Mouse (Mus musculus) heart, embryonic 15.5 days (tissue): ENCODE measurements around the gene Appl2. TPM values are rescaled to one million over a fixed set of nuclear protein-coding genes. Genes with fewer than 3 reads are reported as not detected.
A peak's percentile ranks its signal among the peaks of the same experiment; 100 is the strongest.

Source experiments
- ATAC-seq: fragments of 200-750 bp; cut with Nextera tagmentation; replicated peaks from 2 replicates; pipeline ENCODE4 v1.8.0; 2017; ENCODE audit warnings: low read depth, moderate TSS enrichment; ENCODE audit not compliant: insufficient number of reproducible peaks, insufficient read depth, low FRiP score
- H3K27ac ChIP-seq: fragments of 300-500 bp; sonication (generic); 2 replicates; pipeline ENCODE4 v1.5.1; 2015; ENCODE audit warnings: mild to moderate bottlenecking, inconsistent platforms
- H3K27me3 ChIP-seq: fragments of 300-500 bp; sonication (generic); 2 replicates; pipeline ENCODE4 v1.6.1; 2015; ENCODE audit warnings: inconsistent platforms
- H3K36me3 ChIP-seq: fragments of 300-500 bp; sonication (generic); 2 replicates; pipeline ENCODE4 v1.6.1; 2015; ENCODE audit warnings: mild to moderate bottlenecking, inconsistent platforms
- H3K4me1 ChIP-seq: fragments of 300-500 bp; sonication (generic); replicated peaks from 2 replicates; pipeline ENCODE4 v1.6.1; 2015; ENCODE audit warnings: inconsistent platforms
- H3K4me2 ChIP-seq: fragments of 300-500 bp; sonication (generic); 2 replicates; pipeline ENCODE4 v1.6.1; 2015; ENCODE audit warnings: inconsistent platforms, mild to moderate bottlenecking, moderate library complexity
- H3K4me3 ChIP-seq: fragments of 300-500 bp; sonication (generic); 2 replicates; pipeline ENCODE4 v1.5.1; 2015; ENCODE audit warnings: mild to moderate bottlenecking, inconsistent platforms
- H3K9ac ChIP-seq: fragments of 300-500 bp; sonication (generic); 2 replicates; pipeline ENCODE4 v1.6.1; 2015; ENCODE audit warnings: mild to moderate bottlenecking, inconsistent platforms
- H3K9me3 ChIP-seq: fragments of 300-500 bp; sonication (generic); replicated peaks from 2 replicates; pipeline ENCODE4 v1.6.1; 2016; ENCODE audit warnings: inconsistent platforms
- WGBS: fragments of 180-500 bp; shearing (Covaris S2); methylation state at CpG from one replicate; pipeline ENCODE4 v1.1.7; 2015; ENCODE audit warnings: mixed read lengths; 5-methylcytosine and 5-hydroxymethylcytosine counted together
- polyA plus RNA-seq: library from polyadenylated mRNA; unstranded; fragments of >200 nt; fragmentation: Nextera tagmentation; extraction: Ambion mirVana; gene quantifications from 2 replicates; pipeline ENCODE4 v1.2.1, GENCODE M21; 2015

Appl2 gene
- polyA plus RNA-seq, 1 experiment from 2014 or later = 34.0 TPM

DNA sequence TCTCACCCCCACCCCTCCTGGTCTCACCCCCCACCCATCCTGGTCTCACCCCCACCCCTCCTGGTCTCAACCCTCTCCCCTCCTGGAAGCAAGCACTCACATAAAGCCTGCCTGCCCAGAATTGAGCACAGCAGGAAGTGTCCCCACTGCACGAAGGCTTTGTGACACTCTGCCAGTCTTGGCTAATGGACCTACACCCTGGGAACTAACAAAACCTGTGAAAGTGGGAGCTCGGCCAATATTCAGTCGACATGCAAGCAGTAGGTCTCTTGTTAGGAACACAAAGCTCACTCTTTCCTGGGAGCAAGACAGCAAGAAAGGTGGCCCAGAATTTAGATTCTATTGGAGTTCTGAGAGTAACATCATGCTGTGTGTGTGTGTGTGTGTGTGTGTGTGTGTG, 17.6 kb downstream of the Appl2 start:
- H3K27me3 ChIP-seq = no peaks in the 10 kb centered on the region
- no peak overlapping the region for H3K9ac ChIP-seq
- WGBS = 36% methylated on average over 3 of the region's 3 CpGs
- no peak overlapping the region for H3K4me3 ChIP-seq
- H3K4me1 ChIP-seq = peaks cover 19% of the 10 kb centered on the region
- no peaks in the 10 kb centered on the region for H3K9me3 ChIP-seq
- no peak overlapping the region for H3K4me2 ChIP-seq
- ATAC-seq = 0 out of 2 replicates have a peak, but pooled peaks have one; percentile 36
- peak overlapping the region; percentile 26; the same call in 1 of the 2 replicates for H3K27ac ChIP-seq
- H3K36me3 ChIP-seq = peaks cover 3% of the 10 kb centered on the region; the same call in 1 of the 2 replicates

- Histone ChIP-seq H3K4me3 (no peak overlapping the region), H3K36me3 (peaks cover 3% of the 10 kb centered on the region; the same call in 1 of the 2 replicates), H3K27me3 (no peaks in the 10 kb centered on the region), H3K4me1 (peaks cover 10% of the 10 kb centered on the region), H3K4me2 (no peak overlapping the region), H3K9ac (no peak overlapping the region), H3K9me3 (no peaks in the 10 kb centered on the region), H3K27ac (no peak overlapping the region)
- no peak for ATAC-seq
- 95% methylated on average over 5 of the region's 5 CpGs for WGBS
Observed at GRCm38 (mm10) chr10:83629878-83630277, 18.7 kb downstream of the Appl2 start.

- peaks cover 3% of the 10 kb centered on the region; the same call in 1 of the 2 replicates for H3K36me3 ChIP-seq
- H3K4me3 ChIP-seq = no peak overlapping the region
- no peak overlapping the region for H3K4me2 ChIP-seq
- no peak overlapping the region for H3K27ac ChIP-seq
- peaks cover 10% of the 10 kb centered on the region for H3K4me1 ChIP-seq
- H3K9me3 ChIP-seq = no peaks in the 10 kb centered on the region
- no peak for ATAC-seq
- no peaks in the 10 kb centered on the region for H3K27me3 ChIP-seq
- 84% methylated on average over 12 of the region's 12 CpGs for WGBS
- H3K9ac ChIP-seq = no peak overlapping the region
Observed at GRCm38 (mm10) chr10:83629190-83629781, 19.3 kb downstream of the Appl2 start.

GRCm38 (mm10) chr10:83628241-83628640, 20.3 kb downstream of the Appl2 start:
- peaks cover 10% of the 10 kb centered on the region for H3K4me1 ChIP-seq
- H3K27ac ChIP-seq = no peak overlapping the region
- 86% methylated on average over 4 of the region's 4 CpGs for WGBS
- no peaks in the 10 kb centered on the region for H3K9me3 ChIP-seq
- peaks cover 3% of the 10 kb centered on the region; the same call in 1 of the 2 replicates for H3K36me3 ChIP-seq
- no peak overlapping the region for H3K9ac ChIP-seq
- no peak overlapping the region for H3K4me3 ChIP-seq
- ATAC-seq = no peak
- no peaks in the 10 kb centered on the region for H3K27me3 ChIP-seq
- H3K4me2 ChIP-seq = no peak overlapping the region

DNA sequence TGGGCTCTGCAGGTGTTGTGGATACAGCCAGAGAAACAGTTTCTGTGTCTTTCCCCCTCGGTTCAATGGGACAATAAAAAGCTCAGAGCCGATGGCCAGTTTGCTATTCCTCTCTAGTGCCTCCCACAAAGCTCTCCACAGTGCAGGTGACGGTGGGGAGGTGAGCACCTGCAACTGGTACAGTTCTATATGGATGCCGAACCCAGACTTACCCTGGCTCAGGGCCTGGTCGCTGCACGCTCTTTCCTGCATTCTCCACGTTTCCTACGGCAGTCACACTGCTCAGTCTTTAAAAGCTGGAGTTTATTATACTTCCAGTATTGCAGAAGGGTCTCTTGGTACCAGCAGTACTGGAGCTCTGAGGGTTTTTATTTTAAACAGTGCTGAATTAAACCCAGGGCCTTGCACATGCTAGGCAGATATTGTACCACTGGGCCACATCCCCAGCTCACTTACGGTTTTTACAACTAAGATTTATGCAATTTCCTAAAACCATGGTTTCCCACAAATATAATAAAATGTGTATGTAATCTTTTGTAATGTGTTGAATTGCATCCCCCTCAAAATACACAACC, 21.3 kb downstream of the Appl2 start:
- no peak overlapping the region for H3K4me2 ChIP-seq
- no peak for ATAC-seq
- H3K9ac ChIP-seq = no peak overlapping the region
- no peaks in the 10 kb centered on the region for H3K27me3 ChIP-seq
- peaks cover 10% of the 10 kb centered on the region for H3K4me1 ChIP-seq
- 94% methylated on average over 9 of the region's 9 CpGs for whole genome bisulfite sequencing
- no peak overlapping the region for H3K4me3 ChIP-seq
- H3K36me3 ChIP-seq = no peaks in the 10 kb centered on the region
- no peaks in the 10 kb centered on the region for H3K9me3 ChIP-seq
- no peak overlapping the region for H3K27ac ChIP-seq

- Histone ChIP-seq H3K4me3 (no peak overlapping the region), H3K9ac (no peak overlapping the region), H3K36me3 (peaks cover 6% of the 10 kb centered on the region), H3K4me2 (no peak overlapping the region), H3K4me1 (no peaks in the 10 kb centered on the region), H3K27ac (no peak overlapping the region), H3K9me3 (no peaks in the 10 kb centered on the region), H3K27me3 (no peaks in the 10 kb centered on the region)
- 81% methylated on average over 12 of the region's 12 CpGs for WGBS
- no peak for ATAC-seq
Observed at GRCm38 (mm10) chr10:83624841-83625240, 23.7 kb downstream of the Appl2 start.

DNA sequence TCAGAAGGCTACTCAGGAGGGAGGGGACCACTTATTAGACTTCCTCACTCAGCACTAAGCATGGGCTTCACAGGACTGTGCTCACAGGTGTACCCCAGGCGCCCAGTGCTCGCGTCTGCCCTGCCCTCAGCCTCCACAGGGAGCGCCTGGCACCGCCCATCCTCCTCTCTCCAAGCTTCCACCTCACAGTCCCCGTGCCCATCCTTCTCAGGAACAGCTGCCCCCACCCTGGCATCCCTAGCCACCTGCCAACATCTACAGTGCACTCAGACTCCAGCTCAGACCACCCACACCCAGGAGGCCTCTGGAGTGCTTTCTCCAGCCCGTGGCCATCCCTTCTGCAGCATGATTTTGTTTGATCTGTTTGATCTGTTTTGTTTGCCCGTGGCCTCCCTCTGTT, 24.5 kb downstream of the Appl2 start:
- Histone ChIP-seq H3K4me3 (no peak overlapping the region), H3K27me3 (no peaks in the 10 kb centered on the region), H3K27ac (no peak overlapping the region), H3K4me1 (no peaks in the 10 kb centered on the region), H3K9ac (no peak overlapping the region), H3K9me3 (no peaks in the 10 kb centered on the region), H3K36me3 (peaks cover 6% of the 10 kb centered on the region), H3K4me2 (no peak overlapping the region)
- 81% methylated on average over 8 of the region's 8 CpGs for WGBS
- no peak for ATAC-seq

DNA sequence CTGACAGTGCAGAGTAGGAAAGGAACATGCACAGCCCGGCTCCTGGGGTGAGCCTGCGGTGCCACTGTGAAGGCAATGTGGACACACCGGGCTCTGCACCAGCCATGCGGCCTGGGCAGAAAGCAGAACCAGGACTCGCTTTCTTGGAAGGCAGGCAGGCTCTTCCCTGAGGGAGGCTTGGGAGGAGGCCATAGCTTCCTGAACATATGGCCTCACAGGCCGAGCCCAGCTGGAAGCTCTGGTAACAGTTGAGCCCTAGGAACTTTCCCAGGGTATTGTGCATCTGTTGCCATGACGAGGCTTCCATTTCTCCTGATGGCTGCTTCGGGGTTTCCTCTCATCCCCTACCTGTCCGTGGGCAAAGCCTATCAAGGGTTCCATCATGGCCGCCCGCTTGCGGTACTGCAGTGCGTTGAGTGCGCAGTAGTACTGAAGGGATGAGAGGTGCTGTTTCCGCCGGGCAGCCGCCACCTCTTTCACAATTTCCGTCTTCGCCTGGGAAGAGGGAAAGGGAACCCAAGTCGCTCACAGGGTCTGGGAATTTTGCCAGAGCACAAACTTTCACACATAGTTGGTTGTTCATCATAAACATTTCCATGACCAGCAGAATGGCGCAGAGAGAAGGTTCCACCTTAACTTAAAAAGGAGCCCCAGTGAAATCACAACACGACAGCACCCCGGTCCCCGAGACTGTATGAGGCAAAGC, 28.0 kb downstream of the Appl2 start:
- no peak overlapping the region for H3K27ac ChIP-seq
- ATAC-seq = no peak
- H3K9ac ChIP-seq = no peak overlapping the region
- H3K4me2 ChIP-seq = no peak overlapping the region
- 0 out of 2 replicates have a peak, but pooled peaks cover 3% of the 10 kb centered on the region for H3K4me1 ChIP-seq
- H3K27me3 ChIP-seq = no peaks in the 10 kb centered on the region
- H3K4me3 ChIP-seq = no peak overlapping the region
- H3K9me3 ChIP-seq = no peaks in the 10 kb centered on the region
- WGBS = 90% methylated on average over 24 of the region's 24 CpGs
- H3K36me3 ChIP-seq = peaks cover 10% of the 10 kb centered on the region

- no peak overlapping the region for H3K27ac ChIP-seq
- 77% methylated on average over 12 of the region's 12 CpGs for WGBS
- H3K4me3 ChIP-seq = no peak overlapping the region
- H3K4me1 ChIP-seq = peaks cover 3% of the 10 kb centered on the region; the same call in 1 of the 2 replicates
- H3K9ac ChIP-seq = no peak overlapping the region
- peaks cover 13% of the 10 kb centered on the region for H3K36me3 ChIP-seq
- H3K27me3 ChIP-seq = no peaks in the 10 kb centered on the region
- no peak for ATAC-seq
- H3K4me2 ChIP-seq = no peak overlapping the region
- H3K9me3 ChIP-seq = no peaks in the 10 kb centered on the region
Observed at GRCm38 (mm10) chr10:83618819-83619440, 29.6 kb downstream of the Appl2 start.

DNA sequence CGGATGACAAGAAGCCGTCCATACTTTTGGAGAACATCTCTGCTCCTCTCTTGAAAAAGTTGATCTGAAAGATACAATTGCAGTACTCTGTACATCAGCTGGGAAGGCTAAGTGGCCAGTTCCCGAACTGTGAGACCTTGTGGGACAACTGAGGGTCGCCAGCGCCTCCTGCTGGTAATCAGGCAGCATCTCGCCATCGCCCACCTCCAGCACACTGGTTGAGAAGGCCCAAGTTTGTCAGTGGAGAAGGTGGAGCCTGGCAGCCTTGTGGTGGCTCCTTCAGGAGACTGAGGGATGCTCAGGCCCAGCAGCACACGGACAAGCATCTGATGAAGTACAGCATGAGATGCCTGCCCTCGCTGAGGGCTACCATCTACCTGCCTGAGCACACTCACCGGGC, 31.2 kb downstream of the Appl2 start:
- H3K4me2 ChIP-seq = no peak overlapping the region
- ATAC-seq = no peak
- no peak overlapping the region for H3K9ac ChIP-seq
- WGBS = 63% methylated on average over 10 of the region's 10 CpGs
- H3K4me3 ChIP-seq = no peak overlapping the region
- peaks cover 3% of the 10 kb centered on the region; the same call in 1 of the 2 replicates for H3K4me1 ChIP-seq
- H3K27me3 ChIP-seq = no peaks in the 10 kb centered on the region
- peaks cover 23% of the 10 kb centered on the region for H3K36me3 ChIP-seq
- no peak overlapping the region for H3K27ac ChIP-seq
- H3K9me3 ChIP-seq = no peaks in the 10 kb centered on the region

GRCm38 (mm10) chr10:83612648-83613215, 35.8 kb downstream of the Appl2 start:
- Histone ChIP-seq H3K9me3 (no peaks in the 10 kb centered on the region), H3K4me1 (no peaks in the 10 kb centered on the region; the same call in 1 of the 2 replicates), H3K27me3 (no peaks in the 10 kb centered on the region), H3K4me3 (no peak overlapping the region), H3K36me3 (peaks cover 46% of the 10 kb centered on the region), H3K4me2 (no peak overlapping the region), H3K9ac (no peak overlapping the region), H3K27ac (no peak overlapping the region)
- ATAC-seq = no peak
- WGBS = 90% methylated on average over 14 of the region's 14 CpGs
